Mouse (Mus musculus): ENCODE data around the gene Mindy4. TPM values are rescaled to one million over a fixed set of nuclear protein-coding genes. Genes with fewer than 3 reads are reported as not detected.

Gene Mindy4
- total RNA-seq, 4 experiments from 2014 or later, result 3.7 to 6.6 (median 4.6) TPM

DNA sequence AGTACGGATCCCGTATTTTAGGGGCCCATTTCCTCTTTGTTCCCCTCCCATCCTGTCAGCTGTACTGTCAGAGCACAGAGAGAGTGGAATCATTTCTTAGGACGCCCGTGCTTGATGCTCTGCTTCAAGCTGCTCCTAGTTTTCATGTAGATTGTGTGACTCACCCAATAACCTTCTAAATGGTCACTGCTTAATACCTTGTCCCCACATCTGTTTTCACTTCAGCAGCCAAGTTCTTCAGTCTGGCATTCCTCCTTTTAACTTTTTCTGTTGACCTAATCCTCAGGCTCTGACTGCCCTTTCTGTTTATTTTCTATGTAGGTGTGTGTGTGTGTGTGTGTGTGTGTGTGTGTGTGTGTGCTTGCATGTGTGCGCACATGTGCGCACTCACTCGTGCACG, 4.6 kb downstream of the Mindy4 start:
- no peak for DNase-seq (ENCODE audit: low spot score)

DNA sequence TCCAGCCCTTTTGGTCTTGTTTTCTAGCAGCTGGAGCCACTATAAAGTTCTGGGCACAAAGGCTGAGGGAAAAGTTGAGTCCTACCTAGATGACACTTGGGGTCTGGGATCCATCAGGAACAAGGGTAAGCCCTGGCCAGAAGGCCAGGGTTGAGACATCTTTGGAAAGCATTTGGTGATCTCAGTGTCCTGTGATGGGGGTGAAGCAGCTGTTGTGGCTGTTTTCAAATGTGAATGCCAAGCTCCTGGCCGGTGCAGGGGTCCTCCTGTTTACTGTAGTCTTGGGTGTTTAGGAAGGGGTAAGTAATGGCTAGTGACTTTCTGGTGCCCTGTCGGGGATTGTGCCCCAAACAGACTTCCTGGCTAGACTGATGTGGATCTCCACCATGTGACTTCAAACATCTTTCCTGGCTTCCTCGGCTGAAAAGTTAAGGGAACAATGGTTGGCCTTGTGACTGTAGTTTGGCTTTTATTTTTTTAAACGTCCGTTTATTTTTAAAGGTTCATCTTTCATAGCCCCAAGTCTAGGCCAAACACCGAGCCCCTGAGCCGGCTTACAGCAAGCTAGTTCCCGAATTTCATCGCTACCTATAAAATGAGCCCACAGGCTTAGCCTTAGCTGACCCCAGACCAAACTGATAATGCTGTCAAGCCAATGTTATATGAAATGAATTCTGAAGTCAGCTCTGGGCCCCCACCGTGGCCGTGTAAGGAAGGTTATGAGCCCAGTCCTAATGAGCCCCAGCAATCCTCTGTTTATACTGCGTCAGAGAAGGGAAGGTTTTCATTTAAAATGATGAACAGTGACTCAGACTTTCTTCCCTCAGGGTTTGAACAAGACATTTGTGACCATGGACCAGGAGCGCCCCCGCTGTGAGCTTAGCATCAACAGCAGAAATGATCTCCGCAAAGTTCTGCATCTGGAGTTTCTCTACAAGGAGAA, 7.5 kb downstream of the Mindy4 start:
- DNase-seq (ENCODE audit: low spot score), result peak; percentile 24

DNA sequence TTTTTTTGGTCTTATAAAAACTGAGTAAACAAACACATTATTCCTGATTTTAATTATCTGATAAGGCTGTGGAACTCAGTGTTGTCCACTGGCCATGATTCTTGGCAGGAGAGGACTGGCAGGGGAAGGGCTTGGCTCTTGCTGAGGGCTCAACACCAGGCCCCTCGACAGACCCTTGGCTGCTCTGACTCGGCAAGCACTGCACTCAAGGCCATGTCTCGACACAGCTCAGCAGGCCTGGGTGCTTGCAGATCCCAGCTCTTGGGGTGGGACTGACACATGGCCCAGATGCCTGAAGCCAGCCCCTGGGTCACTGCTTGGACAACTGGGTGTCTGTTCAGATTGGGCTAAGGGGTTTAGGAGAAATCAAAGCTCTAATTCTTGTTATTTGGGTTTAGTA, 11.4 kb downstream of the Mindy4 start:
- DNase-seq (ENCODE audit: low spot score), result no peak

DNA sequence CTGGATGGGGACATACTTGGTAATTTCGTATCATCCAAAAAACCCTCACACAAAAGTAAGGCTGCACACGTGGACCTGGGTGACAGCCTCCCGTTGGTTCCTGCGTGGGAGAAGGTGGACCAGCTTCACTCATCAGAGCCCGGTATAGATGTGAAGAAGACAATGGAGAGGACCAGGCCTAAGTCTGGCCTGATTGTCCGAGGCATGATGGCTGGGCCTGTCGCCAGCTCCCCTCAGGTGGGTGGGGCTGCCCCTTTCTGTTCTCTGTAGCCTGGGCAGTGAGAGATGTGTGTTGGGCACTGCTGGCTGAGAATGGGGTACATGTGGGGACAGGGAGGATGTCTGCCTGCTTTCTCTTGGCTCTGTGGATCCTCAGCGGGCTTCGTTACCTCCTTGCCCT, 15.0 kb downstream of the Mindy4 start:
- no peak for DNase-seq (ENCODE audit: low spot score)

DNA sequence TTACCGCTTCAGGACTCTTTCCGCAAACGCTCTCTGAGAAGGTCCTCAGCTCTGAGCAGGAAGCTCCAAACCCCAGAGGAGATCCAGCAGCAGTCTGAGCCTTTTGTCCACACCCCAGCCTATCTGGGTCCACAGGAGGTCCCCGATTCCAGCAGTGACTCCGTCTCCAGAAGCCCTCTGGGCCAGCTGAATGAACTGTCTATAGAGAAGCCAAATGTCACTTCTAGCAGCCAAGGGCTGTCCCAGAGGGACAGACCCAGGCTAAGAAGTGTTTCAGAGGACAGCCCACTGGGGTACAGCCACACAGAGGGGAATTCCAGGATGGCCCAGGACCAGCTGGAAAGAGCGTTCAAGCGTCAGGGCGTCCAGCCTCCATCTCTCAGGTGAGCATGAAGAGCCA, 20.8 kb downstream of the Mindy4 start:
- DNase-seq (ENCODE audit: low spot score), result no peak

DNA sequence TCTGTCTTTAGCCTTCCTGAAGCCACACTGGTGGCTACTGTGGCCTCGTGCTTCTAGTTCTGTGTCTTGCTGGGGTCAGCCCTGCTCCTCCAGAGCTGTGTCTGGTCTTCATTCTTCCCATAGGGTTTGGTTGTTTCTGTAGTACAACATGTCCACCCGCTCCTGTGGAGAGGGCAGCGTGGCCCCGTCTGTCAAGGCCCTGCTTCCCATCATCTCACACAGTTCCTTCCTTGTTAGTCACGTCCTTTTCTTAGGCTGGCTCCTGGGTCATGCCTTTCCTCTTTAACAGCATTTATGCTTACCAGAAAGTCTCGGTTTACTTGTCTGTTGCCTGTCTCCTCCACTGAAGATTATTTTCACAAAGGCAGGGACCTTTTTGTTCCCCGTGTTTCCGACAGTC, 26.9 kb downstream of the Mindy4 start:
- no peak for DNase-seq (ENCODE audit: low spot score)

DNA sequence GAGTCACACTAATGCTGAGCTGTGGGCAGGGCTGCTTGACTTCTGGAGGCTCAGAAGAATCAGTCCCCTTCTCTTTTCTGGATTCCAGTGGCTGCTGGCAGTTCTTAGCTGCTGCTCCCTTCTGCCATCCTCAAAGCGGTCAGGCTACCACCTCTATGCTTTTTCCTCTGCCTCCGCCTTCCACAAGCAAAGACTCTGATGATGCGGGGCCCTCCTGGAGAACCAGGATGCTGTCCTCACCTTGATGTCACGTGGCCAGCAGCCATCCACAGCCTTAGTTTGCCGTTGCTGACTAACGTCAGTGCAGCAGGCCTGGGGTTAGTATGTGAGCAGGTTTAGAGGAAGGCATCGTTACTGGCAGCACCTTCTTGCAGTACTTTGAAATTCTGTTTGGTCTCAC, 28.9 kb downstream of the Mindy4 start:
- DNase-seq (ENCODE audit: low spot score), result no peak

DNA sequence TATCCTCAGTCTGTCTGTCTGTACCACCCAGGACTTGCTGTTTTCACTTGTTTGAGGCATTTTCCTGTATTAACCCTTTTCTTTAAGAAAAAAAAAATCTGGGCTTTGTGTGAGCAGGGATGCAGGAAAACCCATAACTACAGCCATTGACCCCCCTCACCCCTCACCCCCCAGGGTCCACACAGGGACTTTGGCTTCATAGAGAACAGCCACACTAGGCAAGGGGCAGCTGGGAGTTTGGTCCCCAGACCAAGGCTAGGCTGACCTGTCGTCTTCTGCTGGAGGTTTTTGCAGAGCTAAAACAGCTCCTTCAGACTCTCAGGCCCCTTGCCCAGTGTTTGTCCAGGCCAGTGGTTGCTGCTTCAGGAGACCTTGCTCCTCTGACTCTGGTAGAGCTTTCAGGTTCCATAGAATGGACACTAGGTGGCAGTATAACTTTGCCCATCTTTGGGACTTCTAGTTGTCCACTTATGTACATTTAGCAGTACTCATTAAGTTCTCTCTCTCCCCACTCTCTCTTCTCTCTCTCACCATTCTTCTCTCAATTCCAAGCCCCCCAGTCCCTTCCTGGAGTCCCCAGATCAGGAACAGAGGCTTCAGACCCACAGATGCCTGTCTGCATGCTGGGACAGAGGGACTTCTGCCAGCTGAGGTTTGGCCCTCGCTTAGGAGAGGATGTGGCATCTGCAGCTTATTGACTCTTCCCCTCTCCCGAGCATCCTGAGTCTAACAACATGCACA, 29.5 kb downstream of the Mindy4 start:
- DNase-seq (ENCODE audit: low spot score), result peak; percentile 61

DNA sequence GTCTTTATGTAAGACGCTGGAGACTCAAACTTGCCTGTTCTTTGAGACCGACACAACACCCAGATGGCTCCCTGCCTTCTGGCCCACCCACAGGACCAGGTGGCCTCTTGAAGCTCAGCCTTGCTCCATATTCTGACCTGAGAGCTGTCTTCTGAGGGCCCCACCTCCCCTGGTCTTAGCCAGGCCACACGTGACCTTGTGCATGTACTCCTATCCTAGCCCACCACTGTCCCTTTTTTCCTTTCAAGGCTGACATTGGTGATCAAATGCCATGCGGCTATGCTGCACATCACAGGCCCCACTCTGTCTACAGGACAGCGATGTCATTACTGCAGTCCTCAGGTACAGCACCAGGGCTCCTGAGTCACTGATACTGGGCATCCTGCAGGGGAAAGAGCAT, 30.1 kb downstream of the Mindy4 start:
- no peak for DNase-seq (ENCODE audit: low spot score)

DNA sequence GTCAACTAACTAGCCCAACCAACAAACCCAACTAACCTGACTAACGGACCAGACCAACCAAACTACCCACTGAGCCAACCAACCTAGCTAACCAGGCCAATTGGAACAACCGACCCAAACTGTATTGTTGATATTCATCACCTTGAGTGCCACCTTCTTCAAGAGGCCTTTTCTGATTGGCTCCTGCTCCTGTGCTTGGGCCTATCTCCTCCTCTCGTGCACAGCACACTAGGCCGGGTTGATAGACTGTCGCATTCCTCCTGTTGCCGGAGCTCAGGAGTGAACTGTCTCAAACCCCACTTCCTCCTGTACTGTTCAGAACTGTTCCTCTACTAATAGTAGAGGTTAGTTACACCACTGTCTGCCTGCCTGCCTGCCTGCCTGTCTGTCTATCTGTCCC, 31.5 kb downstream of the Mindy4 start:
- DNase-seq (ENCODE audit: low spot score), result no peak

DNA sequence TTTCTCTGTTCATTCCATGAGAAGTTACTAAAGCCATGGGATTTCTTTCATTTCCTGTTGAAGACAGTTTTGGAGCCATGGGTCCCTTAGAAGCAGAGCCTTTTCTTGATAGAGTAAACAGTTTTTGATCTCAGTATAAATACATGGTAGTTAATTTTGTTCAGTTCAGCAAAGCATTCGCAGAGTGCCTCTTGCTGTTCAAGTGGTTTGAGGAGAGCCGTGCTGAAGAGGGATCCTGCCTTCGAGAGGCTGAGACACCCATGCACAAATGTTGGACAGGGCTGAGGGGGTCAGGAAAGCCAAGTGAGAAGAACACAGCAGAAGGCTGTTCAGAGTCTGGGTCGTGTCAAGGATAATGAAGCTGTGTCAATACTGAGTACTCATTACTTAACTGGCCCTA, 32.5 kb downstream of the Mindy4 start:
- DNase-seq (ENCODE audit: low spot score), result no peak

DNA sequence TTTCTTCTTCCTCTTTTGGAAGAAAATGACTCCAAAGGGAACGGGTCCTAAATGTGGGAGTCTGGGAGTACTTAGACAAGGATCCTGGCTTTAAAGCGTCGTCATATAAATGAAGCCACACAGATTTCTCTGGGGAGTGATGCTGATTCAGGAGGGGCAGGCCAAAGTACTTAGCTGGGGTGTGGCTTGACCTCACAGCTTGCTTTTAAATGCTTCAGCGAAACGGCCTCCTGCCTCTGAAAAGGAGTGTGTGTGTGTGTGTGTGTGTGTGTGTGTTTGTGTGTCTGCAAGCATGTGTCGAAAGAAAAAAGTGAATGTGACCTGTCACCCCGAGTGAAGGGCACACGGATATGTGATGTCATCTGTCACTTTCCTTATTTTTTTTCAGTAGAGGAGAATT, 36.7 kb downstream of the Mindy4 start:
- DNase-seq (ENCODE audit: low spot score), result peak; percentile 31

DNA sequence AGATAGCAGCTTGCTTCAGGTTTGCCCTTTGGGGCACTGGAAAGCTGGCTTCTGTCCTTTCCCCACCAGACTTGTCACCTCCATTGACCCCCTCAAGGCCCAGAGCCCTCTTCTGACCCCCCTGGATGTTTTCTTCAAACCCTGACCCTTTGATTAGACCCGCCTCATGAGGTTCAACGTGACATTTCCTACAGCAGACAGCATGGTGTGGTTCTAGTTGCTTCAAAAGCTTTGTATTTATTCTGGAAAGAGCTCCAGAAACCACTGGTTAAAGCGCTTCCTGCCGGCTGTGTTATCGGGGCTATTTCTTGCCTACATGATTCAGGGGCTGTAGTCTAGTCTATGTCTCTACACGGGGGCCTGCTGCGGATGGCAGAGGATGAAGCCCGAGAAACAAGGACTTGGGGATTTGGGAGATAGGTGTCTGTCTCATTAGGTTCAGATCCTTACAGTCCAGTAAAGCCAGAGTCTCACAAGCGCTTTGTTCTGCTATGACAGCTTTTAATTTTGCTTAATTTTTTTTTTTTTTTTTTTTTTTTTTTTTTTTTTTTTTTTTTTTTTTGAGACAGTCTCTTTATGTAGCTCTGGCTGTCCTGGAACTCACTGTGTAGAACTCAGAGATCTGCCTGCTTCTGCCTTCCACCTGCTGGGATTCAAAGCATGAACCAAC, 37.5 kb downstream of the Mindy4 start:
- no peak for DNase-seq (ENCODE audit: low spot score)

DNA sequence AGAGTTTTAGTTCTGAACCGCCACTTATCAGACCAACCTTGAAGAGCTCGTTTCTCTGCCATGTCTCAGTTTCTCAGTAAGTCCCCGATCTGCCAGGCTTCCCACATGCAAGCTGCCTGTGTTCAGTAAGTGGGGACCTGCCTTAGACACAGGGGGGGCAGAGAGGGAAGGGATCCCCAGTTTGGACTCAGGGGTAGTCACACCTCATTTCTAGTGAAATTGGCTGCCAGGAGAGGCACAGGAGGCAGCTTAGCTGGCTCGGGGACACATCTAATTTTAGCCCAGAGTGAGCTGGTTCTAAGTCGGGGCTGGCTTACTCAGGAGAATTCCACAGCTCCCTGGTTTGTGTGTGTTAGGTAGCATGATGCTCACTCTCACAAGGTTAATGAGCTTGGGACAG, 38.3 kb downstream of the Mindy4 start:
- DNase-seq (ENCODE audit: low spot score), result peak; percentile 33

DNA sequence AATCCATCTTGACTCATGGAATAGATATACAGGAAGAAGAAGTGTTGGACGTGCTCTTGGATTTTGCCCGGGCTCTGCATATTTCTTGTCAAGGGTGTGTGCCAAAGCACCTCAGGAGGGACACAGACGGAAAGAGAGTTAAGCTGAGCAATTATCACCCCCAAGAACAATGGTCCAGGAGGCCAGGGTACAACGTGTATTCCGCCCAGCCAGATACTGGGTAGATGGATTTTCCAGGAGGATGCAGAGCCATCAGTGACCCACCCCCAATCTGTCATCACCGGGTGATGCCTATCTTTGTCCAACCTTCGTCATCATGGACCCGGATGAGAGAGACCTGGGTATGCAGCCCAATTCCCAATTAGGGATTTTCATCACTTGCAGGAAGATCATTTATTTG, 42.5 kb downstream of the Mindy4 start:
- DNase-seq (ENCODE audit: low spot score), result peak; percentile 86

DNA sequence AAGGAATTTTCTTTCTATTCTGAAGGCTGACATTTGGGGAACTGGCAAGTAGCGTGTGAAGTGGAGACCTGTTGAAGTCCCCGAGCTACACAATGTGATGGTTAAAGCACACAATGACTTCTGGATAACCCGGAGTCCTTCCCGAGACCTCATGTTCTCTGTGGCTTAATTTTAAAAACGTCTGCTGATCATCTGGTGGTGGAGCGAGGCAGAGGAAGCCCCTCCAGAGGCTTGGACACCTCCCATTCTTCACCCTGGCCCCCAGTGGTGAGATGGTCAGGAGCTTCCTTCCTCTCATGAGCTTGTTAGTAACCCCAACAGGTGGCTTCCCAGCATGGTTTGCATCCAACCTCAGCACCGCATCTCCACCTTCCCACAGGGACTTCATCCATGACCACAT, 43.3 kb downstream of the Mindy4 start:
- DNase-seq (ENCODE audit: low spot score), result peak; percentile 60

DNA sequence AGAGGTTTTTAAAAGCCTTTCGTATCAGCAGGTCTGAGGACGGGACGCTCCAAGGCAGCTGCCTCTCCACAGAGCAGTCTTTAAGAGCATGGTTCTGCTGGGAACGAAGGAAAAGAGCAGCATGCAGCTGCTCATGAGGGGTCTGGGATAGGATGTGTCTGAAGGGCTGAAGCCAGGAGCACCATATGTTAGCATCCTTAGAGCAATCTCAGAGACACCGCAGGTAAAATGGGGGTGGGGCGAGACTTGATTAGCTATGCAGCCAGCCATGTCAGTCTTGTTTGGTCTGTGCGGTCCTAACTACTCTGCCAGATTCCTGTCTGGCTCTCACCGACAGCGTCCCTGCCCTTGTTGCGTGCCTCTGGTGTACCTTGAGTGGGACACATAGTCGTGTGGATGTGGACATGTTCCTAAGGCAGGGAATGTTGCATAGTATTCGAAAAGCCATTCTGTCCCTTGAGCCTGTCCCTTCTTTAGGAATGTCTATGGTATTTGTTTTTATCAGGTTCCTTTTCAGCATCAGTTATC, 43.8 kb downstream of the Mindy4 start:
- DNase-seq (ENCODE audit: low spot score), result peak; percentile 26

DNA sequence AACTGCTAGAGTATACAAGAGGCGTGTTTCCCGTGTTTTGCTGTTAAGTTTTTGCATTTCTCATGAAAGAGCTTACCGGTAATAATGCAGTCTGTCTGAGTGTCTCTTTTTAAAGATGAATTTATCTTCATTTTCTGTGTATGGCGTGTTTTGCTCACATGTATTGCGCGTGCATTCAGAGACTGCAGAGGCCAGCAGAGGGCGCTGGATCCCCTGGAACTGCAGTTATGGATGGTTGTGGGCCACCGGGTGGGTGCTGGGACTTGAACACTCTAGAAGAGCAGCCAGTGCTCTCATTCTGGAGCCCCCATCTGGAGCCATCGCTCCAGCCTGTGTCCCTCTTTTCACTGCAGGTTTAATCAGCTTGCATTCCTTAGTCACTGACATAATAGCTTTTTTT, 46.1 kb downstream of the Mindy4 start:
- DNase-seq (ENCODE audit: low spot score), result no peak

DNA sequence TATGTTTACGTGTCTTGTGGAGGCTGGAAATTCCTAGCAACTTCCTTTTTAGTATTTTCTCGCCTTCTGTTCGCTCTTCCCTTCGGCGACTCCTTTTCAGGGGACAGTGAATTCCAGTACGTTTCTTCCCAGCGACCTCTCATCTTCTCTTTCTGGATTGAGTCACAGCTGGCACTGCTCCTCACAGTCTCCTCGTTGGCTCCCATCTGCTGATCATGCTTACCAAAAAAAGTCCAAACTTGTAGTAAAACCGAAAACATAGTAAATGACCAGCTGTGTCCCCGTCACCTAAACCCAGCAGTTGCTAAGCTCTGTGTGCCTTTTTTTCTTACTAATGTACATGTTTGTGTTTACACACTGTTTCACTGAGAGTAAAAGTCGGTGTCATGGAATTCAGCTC, 47.6 kb downstream of the Mindy4 start:
- DNase-seq (ENCODE audit: low spot score), result peak; percentile 36

DNA sequence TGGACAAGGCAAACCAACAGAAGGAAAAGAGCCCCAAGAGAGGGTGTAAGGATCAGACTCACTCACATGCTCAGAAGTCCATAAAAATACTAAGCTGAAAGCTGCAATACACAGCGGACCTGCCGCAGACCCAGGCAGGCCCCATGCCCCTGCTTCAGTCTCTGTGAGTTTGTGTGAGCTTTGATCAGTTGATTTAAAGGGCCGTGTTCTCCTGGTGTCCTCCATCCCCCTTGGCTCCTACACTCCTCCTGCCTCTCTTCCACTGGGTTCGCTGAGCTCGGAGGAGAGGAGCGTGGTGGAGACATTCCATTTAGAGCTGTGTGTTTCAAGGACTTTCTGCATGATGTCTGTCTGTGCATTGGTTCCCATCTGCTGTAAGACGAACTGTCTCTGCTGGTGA, 48.4 kb downstream of the Mindy4 start:
- DNase-seq (ENCODE audit: low spot score), result no peak

DNA sequence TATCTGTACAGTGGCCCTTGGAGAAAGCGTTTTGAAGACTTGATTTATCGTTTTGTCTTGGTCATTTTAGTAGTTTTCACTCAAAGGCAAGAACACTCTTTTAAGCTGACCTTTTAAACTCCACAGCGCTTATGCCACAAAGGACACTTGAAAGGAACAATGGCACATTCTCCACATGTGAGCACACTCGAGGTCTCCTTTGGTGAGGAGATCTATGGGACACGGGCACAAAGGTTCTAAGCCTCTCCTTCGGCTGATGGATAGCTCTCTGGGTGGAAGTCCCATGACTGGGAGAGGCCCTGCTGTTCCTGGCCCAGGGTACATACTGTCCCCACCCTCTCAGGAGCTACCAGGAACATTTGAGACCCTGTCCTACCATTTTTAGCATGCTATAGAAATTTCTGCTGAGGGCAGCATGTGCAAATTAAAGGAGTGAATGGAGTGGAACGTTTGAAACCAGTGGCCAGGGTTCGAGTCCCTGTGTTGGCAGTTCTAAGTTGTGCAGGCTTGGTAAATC, 49.6 kb downstream of the Mindy4 start:
- DNase-seq (ENCODE audit: low spot score), result no peak

All from heart, adult 8-10 months (tissue).